Mouse (Mus musculus) v-Abl transformed pro-B cells (cell line): ENCODE measurements around the gene Uqcc3.

Source experiments
- in situ Hi-C, 2 experiments: fragments of 400-800 bp; cut with MboI; formaldehyde crosslinking; loops; one replicate each; pipeline ENCODE4 v1.15.1; 2025; ENCODE audit not compliant: unreplicated experiment in 2 of 2

Uqcc3 gene

DNA sequence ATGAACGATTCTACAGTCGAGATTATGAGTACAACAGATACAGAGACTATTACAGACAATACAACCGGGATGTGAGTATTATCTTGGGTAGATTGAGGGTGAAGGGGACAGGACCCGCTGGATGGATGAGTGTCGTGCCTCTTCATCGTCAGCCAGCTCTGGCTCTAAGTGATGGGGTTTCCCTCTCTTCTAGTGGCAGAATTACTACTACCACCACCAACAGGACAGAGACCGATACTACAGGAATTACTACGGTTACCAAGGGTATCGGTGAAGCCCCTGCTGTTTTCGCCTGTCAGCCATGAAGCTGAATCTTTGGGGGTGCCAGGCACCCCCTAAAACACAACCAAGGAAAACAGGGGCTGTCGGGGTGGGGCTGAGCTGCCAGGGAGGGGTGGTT, 49.5 kb downstream of the Uqcc3 start:
- in situ Hi-C loops, result loop anchor here (25.0 kb wide), 3 partner anchors 244 to 1356 kb away; partner anchors contain the start of genes Fads1 (in 1 of the 2) and Slc22a8 (in 1 of the 2)

DNA sequence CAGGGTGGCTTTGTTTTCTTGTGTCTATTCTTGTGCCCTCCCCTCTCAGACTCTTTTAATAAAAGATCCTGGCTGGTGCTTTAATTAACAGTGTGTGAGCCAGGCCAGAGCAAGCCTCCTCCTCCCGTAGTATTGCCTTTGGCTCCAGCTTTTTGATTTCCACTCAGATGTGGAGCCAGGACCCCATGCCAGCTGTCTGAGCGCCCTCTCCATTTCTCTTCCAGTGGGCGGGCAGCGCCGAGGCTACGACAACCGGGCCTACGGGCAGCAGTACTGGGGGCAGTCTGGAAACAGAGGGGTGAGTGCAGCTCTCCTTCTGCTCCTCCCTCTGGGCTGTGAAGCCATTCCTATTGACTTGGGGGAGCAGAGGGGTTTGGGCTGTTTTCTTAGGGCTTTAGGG, 50.1 kb downstream of the Uqcc3 start:
- in situ Hi-C loops, result loop anchor here (25.0 kb wide), 3 partner anchors 243 to 1357 kb away; partner anchors contain the start of genes Fads1 (in 1 of the 2) and Slc22a8 (in 1 of the 2)
